Mouse (Mus musculus): ENCODE data around the gene Pcbp2.

- TF ChIP-seq HCFC1 (IDR thresholded peaks at IDR 0.05; ENCODE audit: borderline replicate concordance, insufficient read depth, low read length) (no peak), ZNF384 (IDR thresholded peaks at IDR 0.05; ENCODE audit: low read depth, low read length) (no peak)
These were observed 35.6 kb downstream of the Pcbp2 start for GRCm38 (mm10) chr15:102505770-102506463.
